Mouse (Mus musculus) kidney, postnatal 0 days (tissue): ENCODE measurements around the gene Mgat4b. TPM values are rescaled to one million over a fixed set of nuclear protein-coding genes. Genes with fewer than 3 reads are reported as not detected.

Experiments
- ATAC-seq: fragments of 200-750 bp; cut with Nextera tagmentation; replicated peaks from 2 replicates; pipeline ENCODE4 v1.8.0; 2017; ENCODE audit warnings: low read depth, moderate number of reproducible peaks, moderate TSS enrichment, moderate library complexity; ENCODE audit not compliant: low FRiP score
- DNase-seq: peaks from one replicate; pipeline ENCODE4 v3.0.0-alpha.2; 2016; ENCODE audit warnings: low spot score
- H3K27ac ChIP-seq: fragments of 300-500 bp; sonication (generic); 2 replicates; pipeline ENCODE4 v1.5.1; 2014; ENCODE audit warnings: mild to moderate bottlenecking
- H3K27me3 ChIP-seq: fragments of 300-500 bp; sonication (generic); 2 replicates; pipeline ENCODE4 v1.6.1; 2014; ENCODE audit warnings: low read length, mixed read lengths; ENCODE audit not compliant: insufficient read depth
- H3K36me3 ChIP-seq: fragments of 300-500 bp; sonication (generic); 2 replicates; pipeline ENCODE4 v1.6.1; 2014; ENCODE audit warnings: low read length, mixed read lengths; ENCODE audit not compliant: insufficient read depth
- H3K4me1 ChIP-seq: fragments of 300-500 bp; sonication (generic); replicated peaks from 2 replicates; pipeline ENCODE4 v1.6.1; 2014; ENCODE audit warnings: antibody characterized with exemption, low read length, mixed read lengths; ENCODE audit not compliant: insufficient read depth
- H3K4me2 ChIP-seq: fragments of 300-500 bp; sonication (generic); 2 replicates; pipeline ENCODE4 v1.6.1; 2014; ENCODE audit warnings: mild to moderate bottlenecking, low read length, moderate library complexity, mixed read lengths
- H3K4me3 ChIP-seq: fragments of 300-500 bp; sonication (generic); replicated peaks from 2 replicates; pipeline ENCODE4 v1.5.1; 2014; ENCODE audit warnings: low read depth, low read length
- H3K9ac ChIP-seq: fragments of 300-500 bp; sonication (generic); 2 replicates; pipeline ENCODE4 v1.6.1; 2014; ENCODE audit warnings: low read depth, low read length
- H3K9me3 ChIP-seq: fragments of 300-500 bp; sonication (generic); replicated peaks from 2 replicates; pipeline ENCODE4 v1.6.1; 2016; ENCODE audit warnings: low read length, inconsistent platforms, mixed read lengths
- CTCF ChIP-seq: IDR thresholded peaks from 2 replicates; pipeline ENCODE4 v1.5.1; 2016; ENCODE audit warnings: antibody characterized with exemption, low read depth, mild to moderate bottlenecking, moderate library complexity
- WGBS: fragments of 180-500 bp; shearing (Covaris S2); extraction: QIAGEN DNeasy Blood & Tissue Kit; methylation state at CpG from one replicate; pipeline ENCODE4 v1.1.7; 2014; 5-methylcytosine and 5-hydroxymethylcytosine counted together
- polyA plus RNA-seq: library from polyadenylated mRNA; unstranded; fragments of >200 nt; fragmentation: Nextera tagmentation; extraction: Ambion mirVana; gene quantifications from 2 replicates; pipeline ENCODE4 v1.2.1, GENCODE M21; 2015

The Mgat4b gene
- polyA plus RNA-seq, 1 experiment from 2014 or later, result 62.1 TPM

GRCm38 (mm10) chr11:50252684-50253265 lies 42.1 kb downstream of the Mgat4b start:
- no peak overlapping the region for H3K4me3 ChIP-seq
- H3K9me3 ChIP-seq, result no peaks in the 10 kb centered on the region
- peak overlapping the region; percentile 84 for H3K27ac ChIP-seq
- peak; percentile 78 for DNase-seq
- ATAC-seq, result peak; percentile 57
- H3K4me1 ChIP-seq, result peaks cover 6% of the 10 kb centered on the region; the same call in 1 of the 2 replicates
- WGBS, result 42% methylated on average over 11 of the region's 11 CpGs
- H3K36me3 ChIP-seq, result peaks cover 17% of the 10 kb centered on the region
- no peak overlapping the region for H3K4me2 ChIP-seq
- TF ChIP-seq CTCF, result no peak
- H3K27me3 ChIP-seq, result no peaks in the 10 kb centered on the region
- H3K9ac ChIP-seq, result 0 out of 2 replicates have a peak overlapping the region, but pooled peaks have one; percentile 35

DNA sequence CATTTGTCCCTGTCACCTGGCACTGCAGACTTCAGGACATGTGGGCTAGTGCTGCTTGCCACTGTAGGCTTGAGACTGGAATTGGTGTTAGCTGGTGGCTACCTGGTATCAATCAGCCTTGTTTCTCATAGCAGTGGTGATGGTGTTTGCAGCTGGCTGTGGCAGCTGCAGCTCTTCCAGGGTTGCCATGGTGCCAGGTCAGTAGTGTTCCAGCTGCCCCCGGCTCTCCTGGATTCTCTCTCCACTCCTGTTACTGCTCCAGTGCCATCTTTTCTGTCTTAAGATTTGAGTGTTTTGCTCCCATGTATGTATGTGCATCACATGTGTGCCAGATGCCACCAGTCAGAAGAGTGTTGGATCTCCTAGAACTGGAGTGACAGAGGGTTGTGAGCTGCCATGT lies 42.7 kb downstream of the Mgat4b start:
- H3K27ac ChIP-seq, result no peak overlapping the region
- WGBS, result 27% methylated on average over 1 of the region's 1 CpGs
- H3K4me3 ChIP-seq, result no peak overlapping the region
- DNase-seq (no peak), ATAC-seq (no peak; the same call in 1 of the 2 replicates)
- no peaks in the 10 kb centered on the region for H3K27me3 ChIP-seq
- H3K9ac ChIP-seq, result no peak overlapping the region
- no peaks in the 10 kb centered on the region for H3K9me3 ChIP-seq
- peaks cover 23% of the 10 kb centered on the region for H3K36me3 ChIP-seq
- peaks cover 6% of the 10 kb centered on the region; the same call in 1 of the 2 replicates for H3K4me1 ChIP-seq
- H3K4me2 ChIP-seq, result no peak overlapping the region
- TF ChIP-seq CTCF, result no peak

- peaks cover 30% of the 10 kb centered on the region for H3K36me3 ChIP-seq
- TF ChIP-seq CTCF, result no peak
- no peak overlapping the region for H3K9ac ChIP-seq
- no peaks in the 10 kb centered on the region for H3K27me3 ChIP-seq
- 53% methylated on average over 12 of the region's 12 CpGs for WGBS
- DNase-seq (peak; percentile 39), ATAC-seq (no peak)
- no peak overlapping the region for H3K4me2 ChIP-seq
- H3K27ac ChIP-seq, result no peak overlapping the region
- no peak overlapping the region for H3K4me3 ChIP-seq
- no peaks in the 10 kb centered on the region for H3K9me3 ChIP-seq
- H3K4me1 ChIP-seq, result peaks cover 6% of the 10 kb centered on the region; the same call in 1 of the 2 replicates
Observed at GRCm38 (mm10) chr11:50254010-50254580, 43.4 kb downstream of the Mgat4b start.

GRCm38 (mm10) chr11:50256615-50257014 lies 45.9 kb downstream of the Mgat4b start:
- no peak overlapping the region for H3K27ac ChIP-seq
- peaks cover 40% of the 10 kb centered on the region for H3K36me3 ChIP-seq
- TF ChIP-seq CTCF, result no peak
- H3K4me2 ChIP-seq, result no peak overlapping the region
- DNase-seq (no peak), ATAC-seq (no peak)
- no peaks in the 10 kb centered on the region for H3K27me3 ChIP-seq
- peaks cover 6% of the 10 kb centered on the region; the same call in 1 of the 2 replicates for H3K4me1 ChIP-seq
- H3K9ac ChIP-seq, result no peak overlapping the region
- no peak overlapping the region for H3K4me3 ChIP-seq
- no peaks in the 10 kb centered on the region for H3K9me3 ChIP-seq
- 80% methylated on average over 7 of the region's 7 CpGs for WGBS

DNA sequence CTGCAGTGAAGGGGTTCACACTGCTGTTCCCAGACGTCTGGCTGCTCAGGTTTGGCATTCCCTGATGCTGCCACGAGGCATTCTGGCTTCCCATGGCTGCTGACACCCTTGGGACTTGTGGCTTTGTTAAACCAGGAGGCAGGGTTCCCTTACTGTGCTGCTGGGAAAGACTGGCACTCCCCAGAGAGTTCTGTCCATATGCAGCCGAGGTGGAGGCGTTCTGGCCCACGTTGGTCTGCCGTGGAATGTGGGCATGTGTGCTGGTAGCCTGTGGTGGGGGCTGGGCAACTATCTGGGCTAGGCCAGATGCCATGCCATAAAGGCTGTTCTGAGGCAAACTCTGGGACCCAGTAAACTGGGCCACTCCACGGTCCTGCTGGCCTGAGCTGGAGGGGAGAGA lies 47.6 kb downstream of the Mgat4b start:
- no peak overlapping the region for H3K4me2 ChIP-seq
- DNase-seq (no peak), ATAC-seq (no peak)
- H3K4me1 ChIP-seq, result no peaks in the 10 kb centered on the region
- peaks cover 56% of the 10 kb centered on the region for H3K36me3 ChIP-seq
- H3K27me3 ChIP-seq, result no peaks in the 10 kb centered on the region
- 83% methylated on average over 7 of the region's 7 CpGs for WGBS
- TF ChIP-seq CTCF, result no peak
- H3K9me3 ChIP-seq, result no peaks in the 10 kb centered on the region
- H3K27ac ChIP-seq, result no peak overlapping the region
- no peak overlapping the region for H3K9ac ChIP-seq
- H3K4me3 ChIP-seq, result no peak overlapping the region

- H3K4me3 ChIP-seq, result no peak overlapping the region
- H3K27ac ChIP-seq, result no peak overlapping the region
- H3K27me3 ChIP-seq, result no peaks in the 10 kb centered on the region
- peaks cover 76% of the 10 kb centered on the region for H3K36me3 ChIP-seq
- H3K4me1 ChIP-seq, result no peaks in the 10 kb centered on the region
- no peaks in the 10 kb centered on the region for H3K9me3 ChIP-seq
- TF ChIP-seq CTCF, result peak; percentile 61
- no peak for ATAC-seq
- H3K9ac ChIP-seq, result no peak overlapping the region
- DNase-seq, result no peak
- WGBS, result 91% methylated on average over 4 of the region's 4 CpGs
- no peak overlapping the region for H3K4me2 ChIP-seq
Observed at GRCm38 (mm10) chr11:50262020-50262419, 51.3 kb downstream of the Mgat4b start.
